Mouse (Mus musculus) adrenal gland, adult 2 months (tissue): ENCODE results near the gene Gm4792. TPM values are rescaled to one million over a fixed set of nuclear protein-coding genes. Genes with fewer than 3 reads are reported as not detected.
A peak's percentile ranks its signal among the peaks of the same experiment; 100 is the strongest.

ENCODE experiments used
- DNase-seq: peaks from one replicate; pipeline ENCODE4 v3.0.0; 2021
- polyA plus RNA-seq: library from polyadenylated mRNA; depleted of rRNA; stranded (reverse); fragments of >200 nt; gene quantifications from 2 replicates; pipeline ENCODE4 v1.2.3, GENCODE M21; 2012
- total RNA-seq, 2 experiments: library from RNA; stranded (reverse); gene quantifications; 2 replicates each; pipeline ENCODE4 v1.2.3; 2021

Gene Gm4792
- total and polyA plus RNA-seq, 3 experiments, result not detected

- no peak for DNase-seq
Measured at GRCm38 (mm10) chr10:94304064-94304657, 5.7 kb upstream of the Gm4792 start.

GRCm38 (mm10) chr10:94299301-94299700, 798 bp upstream of the Gm4792 start:
- no peak for DNase-seq

- no peak for DNase-seq
Measured at GRCm38 (mm10) chr10:94295923-94296605, 2.4 kb downstream of the Gm4792 start.

GRCm38 (mm10) chr10:94294933-94295750, 3.4 kb downstream of the Gm4792 start:
- DNase-seq, result peak; percentile 27

- DNase-seq, result no peak
Measured at GRCm38 (mm10) chr10:94294437-94294836, 4.1 kb downstream of the Gm4792 start.

GRCm38 (mm10) chr10:94282797-94283196, 15.7 kb downstream of the Gm4792 start:
- no peak for DNase-seq

- DNase-seq, result no peak
Measured at GRCm38 (mm10) chr10:94282179-94282578, 16.3 kb downstream of the Gm4792 start.

GRCm38 (mm10) chr10:94276511-94276910, 22.0 kb downstream of the Gm4792 start:
- no peak for DNase-seq

- no peak for DNase-seq
Measured at GRCm38 (mm10) chr10:94275321-94275720, 23.2 kb downstream of the Gm4792 start.

GRCm38 (mm10) chr10:94265656-94266542, 32.6 kb downstream of the Gm4792 start:
- no peak for DNase-seq

GRCm38 (mm10) chr10:94263211-94263610, 35.3 kb downstream of the Gm4792 start:
- no peak for DNase-seq

- DNase-seq, result no peak
Measured at GRCm38 (mm10) chr10:94262646-94263045, 35.9 kb downstream of the Gm4792 start.

GRCm38 (mm10) chr10:94260544-94260943, 38.0 kb downstream of the Gm4792 start:
- DNase-seq, result no peak

- no peak for DNase-seq
Measured at GRCm38 (mm10) chr10:94256518-94256917, 42.0 kb downstream of the Gm4792 start.

- no peak for DNase-seq
Measured at GRCm38 (mm10) chr10:94255744-94256143, 42.8 kb downstream of the Gm4792 start.

- DNase-seq, result no peak
Measured at GRCm38 (mm10) chr10:94254766-94255165, 43.7 kb downstream of the Gm4792 start.

- no peak for DNase-seq
Measured at GRCm38 (mm10) chr10:94253260-94253807, 45.2 kb downstream of the Gm4792 start.

- peak; percentile 29 for DNase-seq
Measured at GRCm38 (mm10) chr10:94249575-94250456, 48.7 kb downstream of the Gm4792 start.

GRCm38 (mm10) chr10:94247748-94248349, 50.7 kb downstream of the Gm4792 start:
- no peak for DNase-seq
